Mouse (Mus musculus): ENCODE data around the gene Musk.

Musk gene

GRCm38 (mm10) chr4:58317536-58317935, 31.8 kb downstream of the Musk start:
- no peak for DNase-seq

GRCm38 (mm10) chr4:58320293-58320692, 34.5 kb downstream of the Musk start:
- DNase-seq = no peak

GRCm38 (mm10) chr4:58326746-58327145, 41.0 kb downstream of the Musk start:
- DNase-seq = no peak

DNA sequence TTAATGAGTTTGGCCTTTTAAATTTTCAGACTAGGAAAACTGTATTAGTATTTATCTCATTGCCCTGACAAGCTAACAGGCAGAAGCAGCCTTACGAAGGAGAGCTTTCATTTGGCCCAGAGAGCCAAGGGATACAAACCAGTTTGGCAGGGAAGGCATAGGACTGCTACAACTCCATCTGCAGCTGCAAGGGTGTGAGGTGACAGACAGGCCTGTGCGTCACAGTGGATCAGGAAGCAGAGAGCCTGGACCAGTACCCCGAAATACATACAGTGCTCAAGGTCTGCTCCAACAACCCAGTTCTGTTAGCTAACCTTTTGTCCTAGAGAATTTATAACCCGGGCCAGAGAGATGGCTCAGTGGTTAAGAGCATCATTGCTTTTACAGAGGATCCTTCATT, 42.5 kb downstream of the Musk start:
- DNase-seq = no peak

DNA sequence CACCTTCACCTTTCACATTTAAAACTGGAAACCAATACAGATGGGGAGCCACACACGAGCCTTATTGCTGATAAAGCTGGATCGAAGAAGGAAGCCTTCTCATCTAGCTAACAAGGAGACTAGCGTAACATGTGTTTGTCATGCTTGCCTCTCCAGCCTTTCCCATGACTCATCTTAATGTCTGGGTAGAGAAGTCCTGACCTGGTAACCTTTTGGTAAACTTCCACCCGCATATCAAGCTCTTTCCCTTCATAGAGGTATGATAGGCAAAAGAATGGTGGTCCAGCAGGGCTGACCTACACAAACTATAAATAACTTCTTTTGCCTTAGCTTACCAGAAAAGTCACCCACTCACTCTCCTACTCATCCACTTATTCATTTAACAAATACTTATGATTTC, 44.3 kb downstream of the Musk start:
- DNase-seq = no peak

DNA sequence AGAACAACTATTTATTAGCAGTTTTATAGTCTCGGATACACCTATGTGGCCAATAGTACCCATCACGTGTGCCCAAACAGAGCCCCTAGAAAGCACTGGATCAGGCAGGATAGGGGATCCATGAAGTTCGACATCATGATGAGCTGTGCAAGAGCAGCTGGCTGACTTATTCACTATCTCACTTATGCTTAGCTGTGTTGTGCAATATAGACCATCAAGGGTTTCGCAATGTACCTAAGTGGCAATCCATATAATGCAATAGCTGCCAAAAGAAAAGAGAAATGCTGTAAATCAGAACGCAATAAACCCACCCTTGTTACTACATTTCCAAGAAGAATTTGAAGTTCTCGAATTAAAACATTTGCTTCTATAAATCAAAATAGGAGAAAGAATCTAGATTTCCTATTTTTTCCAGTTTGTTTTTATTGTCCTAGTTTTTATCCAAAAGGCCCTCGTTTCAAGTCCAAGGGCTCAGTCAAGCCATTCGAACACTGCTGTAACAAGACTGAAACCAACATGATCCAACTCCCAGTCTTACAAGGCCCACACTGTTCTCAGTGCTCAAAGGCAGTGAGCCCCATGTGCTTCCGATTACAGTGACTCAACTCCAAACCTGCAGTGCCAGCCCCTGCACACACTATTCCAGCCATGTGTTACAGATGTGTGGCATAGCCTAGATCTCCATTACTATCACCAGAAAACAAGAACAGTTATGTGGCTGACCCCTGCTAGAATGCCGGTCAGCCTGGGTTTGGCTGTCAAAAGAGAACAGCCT, 45.3 kb downstream of the Musk start:
- no peak for DNase-seq

GRCm38 (mm10) chr4:58332394-58332793, 46.6 kb downstream of the Musk start:
- no peak for DNase-seq

GRCm38 (mm10) chr4:58336227-58336626, 50.5 kb downstream of the Musk start:
- DNase-seq = no peak

GRCm38 (mm10) chr4:58339226-58339625, 53.5 kb downstream of the Musk start:
- no peak for DNase-seq

GRCm38 (mm10) chr4:58350206-58350605, 64.4 kb downstream of the Musk start:
- no peak for DNase-seq

DNA sequence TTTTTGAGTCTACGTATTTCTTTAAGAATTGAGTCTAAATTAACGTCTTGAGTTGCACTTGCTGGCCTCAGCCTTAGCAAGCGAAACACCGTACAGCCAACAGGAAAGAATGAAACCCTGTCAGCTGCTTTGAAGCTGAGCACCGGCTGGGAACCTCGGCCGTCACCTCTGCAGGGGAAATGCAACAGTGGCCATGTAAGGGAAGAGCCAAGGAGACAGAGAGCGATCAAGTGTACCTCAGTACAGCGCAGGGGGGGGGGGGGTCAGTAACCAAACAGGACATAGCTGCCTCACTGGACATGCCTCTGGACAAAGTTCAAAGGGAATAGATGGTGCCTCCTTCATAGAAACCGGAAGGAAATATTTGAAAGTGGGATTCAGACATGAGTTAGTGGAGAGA, 65.4 kb downstream of the Musk start:
- DNase-seq = no peak

GRCm38 (mm10) chr4:58351590-58351989, 65.8 kb downstream of the Musk start:
- DNase-seq = no peak

GRCm38 (mm10) chr4:58358996-58359395, 73.2 kb downstream of the Musk start:
- no peak for DNase-seq

GRCm38 (mm10) chr4:58365321-58365720, 79.6 kb downstream of the Musk start:
- no peak for DNase-seq

- no peak for DNase-seq
These were observed 85.3 kb downstream of the Musk start for GRCm38 (mm10) chr4:58371106-58371505.

GRCm38 (mm10) chr4:58373599-58373998, 87.8 kb downstream of the Musk start:
- no peak for DNase-seq

DNA sequence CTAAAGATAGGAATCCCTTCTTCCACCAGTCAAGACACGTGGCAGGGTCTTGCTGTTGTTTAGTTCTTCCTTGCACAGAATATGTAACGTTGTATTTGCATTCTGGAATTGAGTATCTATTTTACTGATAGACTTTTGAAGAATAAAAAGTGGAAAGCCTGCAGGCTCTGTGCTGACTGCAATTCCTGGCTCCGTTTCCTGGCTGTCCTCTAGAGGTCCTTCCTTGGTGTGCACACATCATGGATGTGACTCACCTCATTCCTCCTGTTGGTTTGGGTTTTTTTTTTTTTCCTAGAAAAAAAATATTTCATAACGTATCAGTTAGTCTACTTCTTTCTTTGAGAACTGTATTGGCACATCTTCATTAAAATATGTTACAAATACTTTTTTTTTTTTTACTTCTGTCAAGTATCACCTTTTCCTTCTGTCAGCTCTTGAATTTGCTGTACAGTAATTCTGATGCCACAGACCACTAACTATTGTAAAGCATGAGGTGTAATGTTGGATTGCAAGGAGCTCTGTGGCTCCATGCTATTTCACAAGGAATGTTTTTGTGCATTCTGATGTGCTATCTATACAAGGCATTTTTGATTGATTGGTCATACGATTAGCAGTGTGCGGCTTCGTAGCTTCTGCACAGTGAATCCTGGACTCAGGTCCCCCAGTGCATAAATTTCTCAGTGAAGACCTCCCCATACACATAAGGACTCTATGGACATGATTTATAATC, 88.5 kb downstream of the Musk start:
- DNase-seq = no peak

DNA sequence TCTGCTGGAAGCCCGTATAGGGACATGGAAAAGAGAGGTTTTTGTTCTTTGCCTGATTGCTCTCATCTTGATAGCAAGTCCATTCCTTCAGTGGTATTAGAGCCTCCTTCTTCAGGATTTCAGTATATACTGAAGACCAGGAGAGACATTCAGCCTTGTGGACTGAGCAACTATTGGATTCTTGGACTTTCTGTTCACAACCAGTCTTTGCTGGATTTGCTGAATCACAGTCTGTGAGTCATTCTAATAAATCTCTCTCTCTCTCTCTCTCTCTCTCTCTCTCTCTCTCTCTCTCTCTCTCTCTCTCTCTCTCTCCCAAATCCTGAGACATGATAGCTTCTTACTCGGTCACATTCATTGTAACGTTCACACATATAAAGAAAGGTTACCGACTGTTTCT, 93.4 kb downstream of the Musk start:
- no peak for DNase-seq

DNA sequence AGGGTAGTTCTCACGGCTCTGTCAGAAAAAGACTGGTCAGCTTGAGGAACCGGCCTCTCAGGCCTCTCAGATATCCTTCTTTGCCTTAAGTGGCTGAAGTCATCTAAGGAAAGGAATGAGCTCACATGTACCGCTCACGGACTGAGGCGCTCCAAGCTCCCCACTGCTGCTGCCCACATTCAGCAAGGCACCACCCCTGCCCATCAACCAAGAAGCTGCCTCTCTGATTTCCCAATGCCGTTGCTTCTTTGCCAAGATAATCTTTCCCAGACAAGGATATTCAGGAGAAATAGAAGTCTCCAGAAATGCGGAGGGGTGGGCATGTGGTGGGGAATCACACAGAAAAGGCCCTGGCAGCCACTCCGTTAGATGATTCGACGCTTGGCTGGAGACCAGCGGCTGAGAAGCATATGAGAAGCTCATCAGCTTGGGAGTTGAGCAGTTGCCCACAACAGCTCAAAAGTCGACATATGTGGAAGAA, 115.1 kb downstream of the Musk start:
- DNase-seq = no peak

GRCm38 (mm10) chr4:58401973-58402501, 116.3 kb downstream of the Musk start:
- DNase-seq = no peak

DNA sequence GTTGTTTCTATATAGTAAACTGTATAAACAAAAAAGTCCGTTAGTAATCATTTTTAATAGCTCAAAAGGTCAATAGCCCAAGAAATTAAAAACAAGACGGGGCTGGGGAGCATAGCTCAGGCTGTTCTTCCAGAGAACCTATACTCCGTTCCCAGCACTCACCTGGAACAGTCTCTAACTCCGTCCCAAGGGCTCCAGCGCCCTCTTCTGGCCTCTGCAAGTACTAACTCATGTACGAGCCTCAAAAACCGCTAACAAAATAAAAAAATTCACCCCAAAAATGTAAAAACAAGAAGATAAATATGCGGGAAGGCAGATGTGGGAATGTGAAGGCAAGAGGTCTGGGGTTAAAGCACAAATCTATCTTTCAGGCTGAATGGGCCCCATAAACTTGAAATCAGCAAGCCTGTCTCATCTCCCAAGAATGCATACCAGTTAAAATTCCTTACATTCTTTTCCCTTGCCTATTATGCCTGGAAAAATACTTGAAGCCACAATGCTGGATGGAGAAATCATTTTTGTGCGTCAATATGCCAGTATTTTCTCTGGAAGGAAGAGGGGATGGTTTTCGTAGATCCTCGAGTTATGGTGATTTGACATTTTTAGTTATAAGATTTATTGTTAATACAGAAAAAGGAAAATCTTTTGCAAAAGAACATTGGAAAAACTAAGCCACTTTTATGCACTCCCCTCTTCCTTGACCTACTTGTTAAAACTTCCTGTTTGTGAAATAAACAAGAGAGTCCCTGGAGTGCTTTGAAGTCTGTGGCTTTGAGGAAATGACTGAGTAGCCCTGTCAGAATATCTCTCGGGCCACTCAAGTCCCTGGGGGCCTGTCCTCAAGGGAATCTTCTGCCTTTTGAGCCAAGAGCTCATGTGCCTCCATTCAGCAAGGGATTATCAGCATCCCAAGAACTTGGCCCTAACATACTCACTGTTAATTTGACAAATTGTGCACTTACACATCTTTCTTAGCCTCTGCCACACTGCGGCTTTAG, 127.7 kb downstream of the Musk start:
- DNase-seq = no peak

GRCm38 (mm10) chr4:58415537-58415936, 129.8 kb downstream of the Musk start:
- DNase-seq = no peak

DNA sequence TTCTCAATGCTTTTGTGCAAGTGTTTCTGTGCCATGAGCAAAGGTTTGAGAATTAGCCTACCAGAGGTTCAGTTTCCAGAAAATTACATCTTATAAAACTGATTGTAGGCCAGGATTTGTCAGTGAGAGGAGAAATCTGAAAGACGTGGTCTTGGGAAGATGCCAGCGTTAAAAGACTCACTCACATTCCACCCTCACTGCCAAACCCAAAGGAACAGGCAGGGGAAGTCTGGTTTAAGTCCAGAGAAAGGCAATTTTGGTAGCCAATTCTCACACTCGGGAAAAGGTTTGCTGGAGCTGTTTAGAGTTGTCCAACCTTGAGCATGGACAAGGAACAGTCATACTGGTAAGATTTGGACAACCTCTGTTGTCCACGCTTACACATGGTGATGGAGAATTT, 131.6 kb downstream of the Musk start:
- no peak for DNase-seq
